In the genomic region with DNA sequence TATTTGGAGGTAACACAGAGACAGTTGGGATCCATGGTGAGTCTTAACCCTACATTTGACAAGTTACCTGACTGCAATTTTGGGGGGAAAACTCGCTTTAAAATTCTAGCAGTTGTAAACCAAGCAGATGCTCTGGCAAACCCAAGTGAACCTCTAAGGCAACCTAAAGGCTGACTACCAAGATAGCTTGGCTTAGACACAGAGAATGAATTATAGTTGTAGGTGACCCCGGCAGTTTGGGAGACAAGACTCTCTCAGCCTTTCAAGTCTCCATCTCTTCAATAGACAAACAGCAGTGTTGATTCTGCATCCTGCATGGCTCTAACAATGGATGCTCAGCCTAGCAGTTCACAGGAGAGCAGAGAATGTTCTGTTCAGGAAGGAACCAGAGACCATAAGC, we compare ENCODE assay signal across 10 mouse cellular contexts. TPM values are rescaled to one million over a fixed set of nuclear protein-coding genes. Genes with fewer than 3 reads are reported as not detected.
DNase-seq lines count a peak whose midpoint lies in the region; ATAC-seq and TF ChIP-seq lines count a peak whose summit lies in the region.
"Had no signal": no experiment of that assay in that cellular context is flagged by ENCODE, and none has a peak within 500 bp of the region (broad histone marks: within the 10 kb centered on the region; RNA-seq: fewer than 3 reads in every experiment).

A gene (plus strand): TSS at position 301 of the 400 bp plus-strand sequence.

- intact Hi-C loops in heart, postnatal 14 days (cut with DNase I) = no loop called here
- intact Hi-C loops in gastrocnemius, adult 2 months (cut with DNase I) = no loop called here

- H3K4me3 ChIP-seq in heart, embryonic 10.5 days = peak within 1 kb of the TSS; percentile 75
- peak within 1 kb of the TSS; percentile 54 for H3K4me3 ChIP-seq in limb, embryonic 11.5 days (ENCODE audit: low read depth, low read length)
- H3K4me3 ChIP-seq in gastrocnemius, adult 2 months = no peak within 1 kb of the TSS

- WGBS in heart, embryonic 10.5 days = 71% methylated on average over 2 of the region's 2 CpGs
- WGBS in limb, embryonic 11.5 days = 79% methylated on average over 2 of the region's 2 CpGs

- no peaks in the 10 kb centered on the region for H3K9me3 ChIP-seq in heart, embryonic 10.5 days
- no peaks in the 10 kb centered on the region for H3K9me3 ChIP-seq in limb, embryonic 11.5 days (ENCODE audit: control insufficient read depth, low read length)

- no peak within 1 kb of the TSS; the same call in 1 of the 2 replicates for H3K9ac ChIP-seq in limb, embryonic 11.5 days (ENCODE audit: low read length)

- peak within 1 kb of the TSS; percentile 95 for H3K4me2 ChIP-seq in limb, embryonic 11.5 days (ENCODE audit: low read depth, severe bottlenecking)

- H3K27me3 ChIP-seq in heart, embryonic 10.5 days (ENCODE audit: insufficient read depth, poor library complexity, severe bottlenecking) = peaks cover 54% of the 10 kb centered on the region
- H3K27me3 ChIP-seq in limb, embryonic 11.5 days (ENCODE audit: control insufficient read depth, insufficient read depth, low read length) = peaks cover 37% of the 10 kb centered on the region

- no peak within 1 kb of the TSS for H3K27ac ChIP-seq in heart, embryonic 10.5 days
- H3K27ac ChIP-seq in limb, embryonic 11.5 days (replicated peaks; ENCODE audit: low read depth, low read length) = no peak within 1 kb of the TSS
- no peak within 1 kb of the TSS for H3K27ac ChIP-seq in gastrocnemius, adult 2 months

- DNase-seq in heart, embryonic 10.5 days (ENCODE audit: low spot score) = no peak
- no peak for DNase-seq in heart, postnatal 14 days
- no peak for DNase-seq in urinary bladder, adult 2 months (ENCODE audit: low spot score)
- no peak for DNase-seq in urinary bladder, postnatal 25 days (ENCODE audit: low spot score)
- DNase-seq in limb, embryonic 11.5 days (ENCODE audit: low spot score) = no peak
- DNase-seq in gastrocnemius, adult 2 months = no peak
- DNase-seq in embryo, embryonic 10.5 days (ENCODE audit: low spot score) = no peak
- no peak for DNase-seq in urinary bladder, adult 18-20 months (ENCODE audit: low spot score in 2 of 2)
- DNase-seq: adrenal gland, postnatal 14 days; gastrocnemius, postnatal 10 days had no signal

- H3K4me1 ChIP-seq in heart, embryonic 10.5 days = peaks cover 24% of the 10 kb centered on the region
- H3K4me1 ChIP-seq in limb, embryonic 11.5 days (ENCODE audit: control insufficient read depth, insufficient read depth, low read length) = 0 out of 2 replicates have a peak, but pooled peaks cover 2% of the 10 kb centered on the region

- TF ChIP-seq CTCF in gastrocnemius, adult 2 months (IDR thresholded peaks at IDR 0.05) = no peak

- ATAC-seq in limb, embryonic 11.5 days (ENCODE audit: insufficient number of reproducible peaks, low FRiP score, low TSS enrichment, low read depth) = no peak

- no peaks in the 10 kb centered on the region for H3K36me3 ChIP-seq in heart, embryonic 10.5 days
- no peaks in the 10 kb centered on the region for H3K36me3 ChIP-seq in limb, embryonic 11.5 days (ENCODE audit: control insufficient read depth, insufficient read depth, low read length)

RNA-seq across cellular contexts. Expression of the gene that starts here (rescaled TPM):
- 2.2 and 2.5 TPM in 2 replicates for polyA plus RNA-seq in heart, embryonic 10.5 days (2016; fragmentation: Nextera tagmentation; extraction: Ambion mirVana)
- under 1 TPM; 0.12 to 0.15 TPM for total RNA-seq in heart, postnatal 14 days (2021)
- polyA plus RNA-seq in urinary bladder, adult 2 months (2012; rRNA removed) = 35.4 and 37.0 TPM in 2 replicates
- 1.4 and 2.1 TPM in 2 replicates for polyA plus RNA-seq in limb, embryonic 11.5 days (2014; fragmentation: Nextera tagmentation; extraction: Ambion mirVana)
- total RNA-seq in gastrocnemius, adult 2 months (2021) = not detected

Comparison
In these comparisons a context has a peak if more than half of its experiments do, and no peak if none do; other contexts are left out.
1. RNA of the gene that starts here (polyA plus RNA-seq): 35.4 to 37.0 TPM in urinary bladder, adult 2 months; 2.2 to 2.5 TPM in heart, embryonic 10.5 days and 1.4 to 2.1 TPM in limb, embryonic 11.5 days; every median in the first group is over 10 times any median in the second.